Mouse (Mus musculus) CH12.LX (cell line): ENCODE data around the gene Gpr3. TPM values are rescaled to one million over a fixed set of nuclear protein-coding genes. Genes with fewer than 3 reads are reported as not detected.

Experiments
- DNase-seq: peaks from one replicate; pipeline ENCODE4 v3.0.0-alpha.2; 2013; ENCODE audit errors: extremely low read depth
- H3K27ac ChIP-seq: 2 replicates; pipeline ENCODE4 v1.5.1; 2012; ENCODE audit warnings: low read depth, mild to moderate bottlenecking, control low read depth, moderate library complexity; ENCODE audit not compliant: insufficient read depth
- H3K27me3 ChIP-seq: replicated peaks from 2 replicates; pipeline ENCODE3; 2012; ENCODE audit warnings: inconsistent platforms
- H3K36me3 ChIP-seq, 2 experiments: replicated peaks in 1 of 2; 2 replicates each; pipeline versions ENCODE3 to v1.6.1; 2012; ENCODE audit warnings: inconsistent platforms in 1 of 2, low read length in 1 of 2, mild to moderate bottlenecking in 1 of 2, mixed read lengths in 1 of 2, moderate library complexity in 1 of 2; ENCODE audit not compliant: control insufficient read depth in 1 of 2, insufficient read depth in 1 of 2
- H3K4me1 ChIP-seq, 2 experiments: 2 replicates each; pipeline ENCODE4 v1.6.1; 2012; ENCODE audit warnings: inconsistent platforms in 1 of 2, moderate library complexity in 1 of 2; ENCODE audit not compliant: insufficient read depth in 2 of 2, control insufficient read depth in 1 of 2
- H3K4me2 ChIP-seq: 2 replicates; pipeline ENCODE4 v1.6.1; 2012; ENCODE audit warnings: low read depth, mild to moderate bottlenecking, control low read depth; ENCODE audit not compliant: poor library complexity, insufficient read depth, severe bottlenecking
- H3K4me3 ChIP-seq, 3 experiments: fragments of 150-350 bp in 1 of 3; sonication (generic) in 1 of 3; replicated peaks in 1 of 3; 2 replicates each; pipeline versions ENCODE3 to v1.5.1; 2011 to 2012; ENCODE audit warnings: low read depth in 2 of 3, low read length in 2 of 3, mild to moderate bottlenecking in 2 of 3, moderate library complexity in 2 of 3, control low read depth in 1 of 3, improper control_type of control experiment in 1 of 3, inconsistent platforms in 1 of 3, mixed read lengths in 1 of 3; ENCODE audit not compliant: poor library complexity in 1 of 3
- H3K79me2 ChIP-seq: replicated peaks from 2 replicates; pipeline ENCODE4 v1.6.1; 2012; ENCODE audit warnings: mild to moderate bottlenecking, moderate library complexity; ENCODE audit not compliant: control insufficient read depth, poor library complexity, insufficient read depth, severe bottlenecking; ENCODE audit errors: extremely low read depth
- H3K9ac ChIP-seq: 2 replicates; pipeline ENCODE4 v1.6.1; 2012; ENCODE audit warnings: low read depth, mild to moderate bottlenecking, control low read depth, moderate library complexity; ENCODE audit not compliant: insufficient read depth
- H3K9me3 ChIP-seq: replicated peaks from 2 replicates; pipeline ENCODE3; 2012; ENCODE audit warnings: low read length, inconsistent platforms, mixed read lengths
- CHD1 ChIP-seq: IDR thresholded peaks from 2 replicates; pipeline ENCODE4 v1.6.1; 2012; ENCODE audit warnings: low read depth, low read length, improper control_type of control experiment, inconsistent platforms
- CHD2 ChIP-seq: IDR thresholded peaks from 2 replicates; pipeline ENCODE4 v1.6.1; 2011; ENCODE audit warnings: low read length, improper control_type of control experiment
- CTCF ChIP-seq, 2 experiments: IDR thresholded peaks in 1 of 2; conservative IDR thresholded peaks in 1 of 2; 2 replicates each; pipeline ENCODE4 v1.5.1; 2011 to 2012; ENCODE audit warnings: low read depth in 2 of 2, low read length in 2 of 2, improper control_type of control experiment in 1 of 2, inconsistent platforms in 1 of 2, mild to moderate bottlenecking in 1 of 2, moderate library complexity in 1 of 2
- E2F4 ChIP-seq: IDR thresholded peaks from 2 replicates; pipeline ENCODE4 v1.6.1; 2011; ENCODE audit warnings: low read depth, low read length, improper control_type of control experiment; ENCODE audit not compliant: insufficient replicate concordance
- ELF1 ChIP-seq: IDR thresholded peaks from 2 replicates; pipeline ENCODE4 v1.6.1; 2014; ENCODE audit warnings: low read depth, mild to moderate bottlenecking, inconsistent platforms, low read length, improper control_type of control experiment
- EP300 ChIP-seq: IDR thresholded peaks from 2 replicates; pipeline ENCODE4 v1.6.1; 2011; ENCODE audit warnings: low read length, improper control_type of control experiment
- GABPA ChIP-seq: IDR thresholded peaks from 2 replicates; pipeline ENCODE4 v1.6.1; 2012; ENCODE audit warnings: low read depth, low read length, improper control_type of control experiment, inconsistent platforms; ENCODE audit not compliant: insufficient replicate concordance
- HCFC1 ChIP-seq: IDR thresholded peaks from 2 replicates; pipeline ENCODE4 v1.6.1; 2012; ENCODE audit warnings: low read depth, mild to moderate bottlenecking, inconsistent platforms, low read length, improper control_type of control experiment
- JUN ChIP-seq: IDR thresholded peaks from 2 replicates; pipeline ENCODE4 v1.6.1; 2011; ENCODE audit warnings: low read depth, mild to moderate bottlenecking, low read length, improper control_type of control experiment, moderate library complexity; ENCODE audit not compliant: insufficient read depth
- JUND ChIP-seq: conservative IDR thresholded peaks from 2 replicates; pipeline ENCODE4 v1.6.1; 2011; ENCODE audit warnings: low read depth, low read length, improper control_type of control experiment
- KAT2A ChIP-seq: IDR thresholded peaks from 2 replicates; pipeline ENCODE4 v1.6.1; 2012; ENCODE audit warnings: low read length, improper control_type of control experiment, inconsistent platforms; ENCODE audit not compliant: insufficient replicate concordance
- MAFK ChIP-seq: IDR thresholded peaks from 2 replicates; pipeline ENCODE4 v1.6.1; 2011; ENCODE audit warnings: low read length, improper control_type of control experiment; ENCODE audit not compliant: insufficient replicate concordance
- MAZ ChIP-seq: IDR thresholded peaks from 2 replicates; pipeline ENCODE4 v1.6.1; 2012; ENCODE audit warnings: low read depth, mild to moderate bottlenecking, inconsistent platforms, low read length, improper control_type of control experiment, moderate library complexity
- MEF2A ChIP-seq: IDR thresholded peaks from 2 replicates; pipeline ENCODE4 v1.6.1; 2014; ENCODE audit warnings: low read depth, mild to moderate bottlenecking, inconsistent platforms, low read length, improper control_type of control experiment, borderline replicate concordance
- MXI1 ChIP-seq: IDR thresholded peaks from 2 replicates; pipeline ENCODE4 v1.6.1; 2011; ENCODE audit warnings: mild to moderate bottlenecking, low read depth, low read length, improper control_type of control experiment
- MYC ChIP-seq: IDR thresholded peaks from 2 replicates; pipeline ENCODE4 v1.6.1; 2011; ENCODE audit warnings: low read depth, mild to moderate bottlenecking, improper control_type of control experiment, low read length
- NELFE ChIP-seq: IDR thresholded peaks from 2 replicates; pipeline ENCODE4 v1.6.1; 2011; ENCODE audit warnings: low read depth, low read length, improper control_type of control experiment
- NRF1 ChIP-seq: IDR thresholded peaks from 2 replicates; pipeline ENCODE4 v1.6.1; 2014; ENCODE audit warnings: low read depth, mild to moderate bottlenecking, inconsistent platforms, low read length, improper control_type of control experiment, moderate library complexity
- PAX5 ChIP-seq: IDR thresholded peaks from 2 replicates; pipeline ENCODE4 v1.6.1; 2012; ENCODE audit warnings: low read length, inconsistent platforms, mixed read lengths
- POLR2A ChIP-seq: IDR thresholded peaks from 2 replicates; pipeline ENCODE4 v1.6.1; 2011; ENCODE audit warnings: low read depth, mild to moderate bottlenecking, improper control_type of control experiment, low read length
- RAD21 ChIP-seq: IDR thresholded peaks from 2 replicates; pipeline ENCODE4 v1.6.1; 2011; ENCODE audit warnings: low read depth, mild to moderate bottlenecking, low read length, improper control_type of control experiment, moderate library complexity
- RCOR1 ChIP-seq: conservative IDR thresholded peaks from 2 replicates; pipeline ENCODE4 v1.6.1; 2012; ENCODE audit warnings: low read depth, mild to moderate bottlenecking, inconsistent platforms, low read length, improper control_type of control experiment
- SMC3 ChIP-seq: IDR thresholded peaks from 2 replicates; pipeline ENCODE4 v1.6.1; 2011; ENCODE audit warnings: low read depth, low read length, improper control_type of control experiment
- TBP ChIP-seq: conservative IDR thresholded peaks from 2 replicates; pipeline ENCODE4 v1.6.1; 2011; ENCODE audit warnings: low read depth, low read length, improper control_type of control experiment
- TCF12 ChIP-seq: IDR thresholded peaks from 2 replicates; pipeline ENCODE4 v1.6.1; 2014; ENCODE audit warnings: low read depth, mild to moderate bottlenecking, inconsistent platforms, low read length, improper control_type of control experiment
- USF1 ChIP-seq: IDR thresholded peaks from 2 replicates; pipeline ENCODE4 v1.6.1; 2014; ENCODE audit warnings: low read depth, mild to moderate bottlenecking, inconsistent platforms, low read length, improper control_type of control experiment
- USF2 ChIP-seq: conservative IDR thresholded peaks from 2 replicates; pipeline ENCODE4 v1.6.1; 2011; ENCODE audit warnings: low read depth, low read length, improper control_type of control experiment
- ZC3H11A ChIP-seq: IDR thresholded peaks from 2 replicates; pipeline ENCODE4 v1.6.1; 2012; ENCODE audit warnings: low read depth, mild to moderate bottlenecking, inconsistent platforms, low read length, improper control_type of control experiment
- ZMIZ1 ChIP-seq: IDR thresholded peaks from 2 replicates; pipeline ENCODE4 v1.6.1; 2012; ENCODE audit warnings: low read depth, mild to moderate bottlenecking, inconsistent platforms, low read length, improper control_type of control experiment
- ZNF384 ChIP-seq: IDR thresholded peaks from 2 replicates; pipeline ENCODE4 v1.6.1; 2012; ENCODE audit warnings: low read depth, low read length, improper control_type of control experiment, inconsistent platforms
- dilution Hi-C: fragments of 300-500 bp; cut with MboI; formaldehyde crosslinking; loops from 2 replicates; pipeline ENCODE4 v1.14.3; 2020; ENCODE audit warnings: low sequenced_read_pairs; ENCODE audit not compliant: extremely low pct_unique_long_range_greater_than_20kb, extremely low pct_ligation_motif_present
- in situ Hi-C: fragments of 300-500 bp; cut with MboI; formaldehyde crosslinking; loops from 3 replicates; pipeline ENCODE4 v1.14.3; 2019; ENCODE audit warnings: low sequenced_read_pairs, low pct_ligation_motif_present, low pct_unique_long_range_greater_than_20kb, mixed read lengths
- polyA plus RNA-seq: library from polyadenylated mRNA; unstranded; fragments of >175 nt; gene quantifications from 2 replicates; pipeline ENCODE4 v1.2.1, GENCODE M21; 2012; ENCODE audit warnings: low read depth; ENCODE audit not compliant: insufficient read length
- total RNA-seq, 2 experiments: library from RNA; depleted of rRNA; stranded (reverse); fragments of 300-350 nt in 1 of 2; fragments of >200 nt in 1 of 2; gene quantifications; 2 replicates each; pipeline ENCODE4 v1.2.3; 2012 to 2014

Gene Gpr3
- total and polyA plus RNA-seq, 3 experiments = 0.11 to 0.13 TPM; not detected in 1

DNA sequence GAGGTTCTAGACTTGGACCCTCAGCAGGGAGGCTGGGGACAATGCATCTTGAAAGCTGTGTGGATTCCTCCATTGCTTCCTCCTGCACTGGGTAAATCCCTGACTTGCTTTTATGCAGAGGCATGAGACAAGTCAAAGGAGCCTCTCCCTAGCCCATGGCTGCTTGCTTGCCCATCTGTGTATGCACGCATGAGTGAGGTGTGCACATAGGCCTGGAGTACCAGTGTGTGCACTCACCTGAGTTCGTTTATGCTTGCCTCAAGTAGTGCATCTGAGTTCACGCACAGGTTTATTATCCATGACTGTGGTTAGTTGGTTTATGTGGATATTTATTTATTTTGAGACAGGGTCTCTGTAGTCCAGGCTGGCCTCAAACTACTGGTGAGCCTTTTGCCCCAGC, 10.1 kb downstream of the Gpr3 start:
- Histone ChIP-seq H3K36me3 (peaks cover 4 to 29% of the 10 kb centered on the region in 2 experiments), H3K9ac (no peak overlapping the region), H3K4me1 (peaks cover 0 to 38% of the 10 kb centered on the region in 2 experiments; a peak in 2 of 4 replicates), H3K27me3 (no peaks in the 10 kb centered on the region), H3K9me3 (no peaks in the 10 kb centered on the region), H3K4me3 (no peak overlapping the region), H3K4me2 (no peak overlapping the region), H3K79me2 (no peaks in the 10 kb centered on the region), H3K27ac (no peak overlapping the region)
- in situ Hi-C loops = loop anchor here (10.0 kb wide), 1 partner anchor 187 kb away; the partner anchor contains the start of gene Ahdc1
- DNase-seq = no peak
- TF ChIP-seq TCF12 = no peak
- no peak for TF ChIP-seq CHD1
- no peak for TF ChIP-seq TBP
- TF ChIP-seq GABPA = no peak
- no peak for TF ChIP-seq USF2
- TF ChIP-seq MXI1 = no peak
- TF ChIP-seq RAD21 = no peak
- TF ChIP-seq KAT2A = no peak
- TF ChIP-seq ZMIZ1 = no peak
- no peak for TF ChIP-seq PAX5
- TF ChIP-seq RCOR1 = no peak
- TF ChIP-seq POLR2A = no peak
- no peak for TF ChIP-seq USF1
- TF ChIP-seq MYC = no peak
- TF ChIP-seq ELF1 = no peak
- dilution Hi-C loops = no loop called here

- Histone ChIP-seq H3K36me3 (peaks cover 14 to 39% of the 10 kb centered on the region in 2 experiments), H3K27me3 (no peaks in the 10 kb centered on the region), H3K9ac (no peak overlapping the region), H3K27ac (no peak overlapping the region), H3K79me2 (no peaks in the 10 kb centered on the region), H3K9me3 (no peaks in the 10 kb centered on the region), H3K4me3 (no peak overlapping the region), H3K4me2 (no peak overlapping the region), H3K4me1 (peaks cover 0 to 49% of the 10 kb centered on the region in 2 experiments; a peak in 2 of 4 replicates)
- peak; percentile 52 for DNase-seq
- dilution Hi-C loops (no loop called here), in situ Hi-C loops (loop anchor here (10.0 kb wide), 1 partner anchor 186 kb away; the partner anchor contains the start of gene Ahdc1)
- TF ChIP-seq HCFC1 (no peak), ZNF384 (no peak), POLR2A (0 out of 2 replicates have a peak, but pooled peaks have one; percentile 20), NELFE (no peak), CHD1 (no peak), SMC3 (peak; percentile 94), NRF1 (no peak), MAFK (no peak), KAT2A (no peak), EP300 (no peak), ZC3H11A (peak; percentile 48; the same call in 1 of the 2 replicates), ELF1 (peak; percentile 38; the same call in 1 of the 2 replicates), CTCF (conservative IDR thresholded peaks at IDR 0.05 in 1 of 2, IDR thresholded peaks at IDR 0.05 in 1 of 2; ENCODE audit: low read depth in 2 of 2, low read length in 2 of 2) (peak in 1 of 2 experiments; percentile 76; a peak in 2 of 4 replicates), MXI1 (no peak), MAZ (0 out of 2 replicates have a peak, but pooled peaks have one; percentile 26), CHD2 (no peak), ZMIZ1 (no peak), JUN (no peak), JUND (no peak), USF2 (no peak), RCOR1 (no peak), E2F4 (no peak), MEF2A (0 out of 2 replicates have a peak, but pooled peaks have one; percentile 37)
Measured at GRCm38 (mm10) chr4:133201006-133201771, 11.1 kb downstream of the Gpr3 start.
